Comparison of ENCODE assay signal across 10 mouse cellular contexts in genomic region chr12:29629875-29630538, GRCm38 (mm10).
A peak's percentile ranks its signal among the peaks of the same experiment; 100 is the strongest.
DNase-seq lines count a peak whose midpoint lies in the region; ATAC-seq and TF ChIP-seq lines count a peak whose summit lies in the region.
"Had no signal": no experiment of that assay in that cellular context is flagged by ENCODE, and none has a peak within 500 bp of the region (broad histone marks: within the 10 kb centered on the region; RNA-seq: fewer than 3 reads in every experiment).

No protein-coding gene starts in this region.

- ATAC-seq in kidney, embryonic 15.5 days (replicated peaks; ENCODE audit: low FRiP score) = no peak
- ATAC-seq in midbrain, embryonic 16.5 days = peak; percentile 80; the same call in 1 of the 2 replicates

- H3K9ac ChIP-seq in kidney, embryonic 15.5 days = no peak overlapping the region
- H3K9ac ChIP-seq in midbrain, embryonic 16.5 days (ENCODE audit: low read depth, low read length) = no peak overlapping the region

- no peak for TF ChIP-seq POLR2A in cortical plate, adult 2 months (IDR thresholded peaks at IDR 0.05; ENCODE audit: extremely low read depth, insufficient read depth, low read length)

- no peak overlapping the region for H3K27ac ChIP-seq in kidney, embryonic 15.5 days
- 0 out of 2 replicates have a peak overlapping the region, but pooled peaks have one; percentile 8 for H3K27ac ChIP-seq in cortical plate, adult 2 months (ENCODE audit: insufficient read depth, low read length)
- 0 out of 2 replicates have a peak overlapping the region, but pooled peaks have one; percentile 6 for H3K27ac ChIP-seq in hindbrain, embryonic 10.5 days
- peak overlapping the region; percentile 53 for H3K27ac ChIP-seq in midbrain, embryonic 16.5 days (ENCODE audit: low read length)
- H3K27ac ChIP-seq: macrophage; stomach, postnatal 0 days had no signal

- peak; percentile 10 for DNase-seq in kidney, postnatal 10 days
- no peak for DNase-seq in hindbrain, embryonic 10.5 days (ENCODE audit: low spot score)
- DNase-seq in cerebellum, adult 18-20 months = no peak
- DNase-seq in frontal cortex, postnatal 25 days (ENCODE audit: low spot score in 2 of 2) = no peak
- no peak for DNase-seq in adrenal gland, postnatal 14 days

- H3K4me2 ChIP-seq in kidney, embryonic 15.5 days = no peak overlapping the region
- no peak overlapping the region for H3K4me2 ChIP-seq in midbrain, embryonic 16.5 days (ENCODE audit: low read length)

- 62% methylated on average over 10 of the region's 10 CpGs for WGBS in kidney, embryonic 15.5 days
- 75% methylated on average over 10 of the region's 10 CpGs for WGBS in hindbrain, embryonic 10.5 days
- WGBS in midbrain, embryonic 16.5 days = 48% methylated on average over 10 of the region's 10 CpGs

- H3K4me1 ChIP-seq in kidney, embryonic 15.5 days = 0 out of 2 replicates have a peak, but pooled peaks cover 5% of the 10 kb centered on the region
- peaks cover 8% of the 10 kb centered on the region; the same call in 1 of the 2 replicates for H3K4me1 ChIP-seq in cortical plate, adult 2 months (ENCODE audit: control insufficient read depth, insufficient read depth, low read length)
- H3K4me1 ChIP-seq in hindbrain, embryonic 10.5 days (replicated peaks) = peaks cover 20% of the 10 kb centered on the region
- H3K4me1 ChIP-seq in midbrain, embryonic 16.5 days (ENCODE audit: control insufficient read depth, insufficient read depth, low read length) = peaks cover 26% of the 10 kb centered on the region

- no peak overlapping the region for H3K4me3 ChIP-seq in kidney, embryonic 15.5 days (replicated peaks)
- no peak overlapping the region for H3K4me3 ChIP-seq in cortical plate, adult 2 months (ENCODE audit: insufficient read depth, low read length)
- H3K4me3 ChIP-seq in hindbrain, embryonic 10.5 days = no peak overlapping the region
- no peak overlapping the region for H3K4me3 ChIP-seq in midbrain, embryonic 16.5 days (ENCODE audit: low read depth, low read length)

- H3K36me3 ChIP-seq in kidney, embryonic 15.5 days = no peaks in the 10 kb centered on the region
- no peaks in the 10 kb centered on the region for H3K36me3 ChIP-seq in hindbrain, embryonic 10.5 days
- no peaks in the 10 kb centered on the region for H3K36me3 ChIP-seq in midbrain, embryonic 16.5 days (ENCODE audit: control insufficient read depth, insufficient read depth, low read length)

- 0 out of 2 replicates have a peak, but pooled peaks have one; percentile 16 for TF ChIP-seq CTCF in cortical plate, adult 2 months (IDR thresholded peaks at IDR 0.05; ENCODE audit: extremely low read depth, insufficient read depth, low read length)

- no peaks in the 10 kb centered on the region for H3K27me3 ChIP-seq in kidney, embryonic 15.5 days
- H3K27me3 ChIP-seq in hindbrain, embryonic 10.5 days (ENCODE audit: insufficient read depth, poor library complexity, severe bottlenecking) = no peaks in the 10 kb centered on the region
- no peaks in the 10 kb centered on the region for H3K27me3 ChIP-seq in midbrain, embryonic 16.5 days (ENCODE audit: control insufficient read depth, insufficient read depth, low read depth, low read length)

- no peaks in the 10 kb centered on the region for H3K9me3 ChIP-seq in kidney, embryonic 15.5 days (replicated peaks)
- H3K9me3 ChIP-seq in hindbrain, embryonic 10.5 days = no peaks in the 10 kb centered on the region
- no peaks in the 10 kb centered on the region for H3K9me3 ChIP-seq in midbrain, embryonic 16.5 days (replicated peaks; ENCODE audit: control insufficient read depth, low read length, poor library complexity, severe bottlenecking)
